Mouse (Mus musculus): ENCODE results near the gene Camk2b. TPM values are rescaled to one million over a fixed set of nuclear protein-coding genes. Genes with fewer than 3 reads are reported as not detected.

Gene Camk2b
- polyA plus RNA-seq, 1 experiment from 2014 or later, result 11.0 TPM

GRCm38 (mm10) chr11:6065551-6066121, 526 bp downstream of the Camk2b start:
- H3K4me3 ChIP-seq (replicated peaks), result peak overlapping the region; percentile 51
- under 1% methylated on average over 53 of the region's 95 CpGs for whole genome bisulfite sequencing
- H3K36me3 ChIP-seq (replicated peaks), result no peaks in the 10 kb centered on the region
- ATAC-seq (ENCODE audit: low FRiP score), result peak; percentile 74
- peaks cover 27% of the 10 kb centered on the region for H3K4me1 ChIP-seq
- no peak overlapping the region for H3K27ac ChIP-seq
- peak overlapping the region; percentile 55 for H3K9ac ChIP-seq
- peaks cover 89% of the 10 kb centered on the region for H3K27me3 ChIP-seq
- H3K9me3 ChIP-seq, result no peaks in the 10 kb centered on the region
- H3K4me2 ChIP-seq, result peak overlapping the region; percentile 69

GRCm38 (mm10) chr11:6065046-6065521, 1.1 kb downstream of the Camk2b start:
- peak overlapping the region; percentile 69 for H3K4me2 ChIP-seq
- peak overlapping the region; percentile 55 for H3K9ac ChIP-seq
- H3K4me3 ChIP-seq (replicated peaks), result peak overlapping the region; percentile 51
- no peaks in the 10 kb centered on the region for H3K36me3 ChIP-seq (replicated peaks)
- 2% methylated on average over 55 of the region's 55 CpGs for WGBS
- peaks cover 88% of the 10 kb centered on the region for H3K27me3 ChIP-seq
- 0 out of 2 replicates have a peak overlapping the region, but pooled peaks have one; percentile 25 for H3K27ac ChIP-seq
- peak; percentile 34 for ATAC-seq (ENCODE audit: low FRiP score)
- peaks cover 27% of the 10 kb centered on the region for H3K4me1 ChIP-seq
- no peaks in the 10 kb centered on the region for H3K9me3 ChIP-seq

DNA sequence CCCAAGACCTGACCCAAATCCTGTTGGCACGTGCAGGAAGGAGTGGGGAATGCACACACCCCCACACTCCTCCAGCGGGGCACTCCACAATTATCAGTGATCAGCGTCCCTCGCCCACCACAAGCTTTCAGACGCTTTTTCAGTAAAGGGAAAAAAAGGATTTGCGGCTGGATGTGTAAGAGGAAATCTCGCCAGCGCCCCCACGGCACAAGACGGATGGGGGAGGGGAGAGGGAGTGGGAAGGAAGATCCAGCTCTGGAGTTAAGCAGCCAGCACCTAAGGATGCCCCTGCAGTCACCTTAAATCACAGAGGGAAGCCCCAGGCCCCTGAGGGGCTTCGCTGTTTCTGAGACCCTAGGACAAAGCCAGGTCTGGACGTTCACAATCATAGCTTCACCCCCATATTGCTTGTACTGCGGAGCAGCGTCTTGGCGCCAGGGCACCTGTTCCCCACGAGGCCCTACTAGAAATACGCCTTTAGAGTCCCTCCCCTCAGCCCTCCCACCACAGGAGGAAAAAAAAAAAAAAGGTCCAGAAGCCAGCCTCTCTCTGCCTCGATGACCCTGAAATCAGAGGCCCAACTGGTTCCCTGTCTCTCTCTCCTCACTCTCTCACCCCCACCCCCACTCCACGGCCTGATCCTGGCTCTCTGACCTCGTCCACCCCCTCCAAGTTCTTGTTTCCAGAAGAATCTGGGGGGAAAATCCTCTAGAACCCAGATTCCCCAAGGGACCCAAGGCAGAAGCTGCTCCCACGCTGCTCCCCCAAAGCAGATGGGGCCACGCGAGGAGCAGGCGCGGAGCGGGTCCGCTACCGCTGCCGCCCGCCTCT, 1.7 kb downstream of the Camk2b start:
- Histone ChIP-seq H3K9ac (peak overlapping the region; percentile 55; the same call in 1 of the 2 replicates), H3K27ac (no peak overlapping the region)
- 3% methylated on average over 30 of the region's 30 CpGs for WGBS

DNA sequence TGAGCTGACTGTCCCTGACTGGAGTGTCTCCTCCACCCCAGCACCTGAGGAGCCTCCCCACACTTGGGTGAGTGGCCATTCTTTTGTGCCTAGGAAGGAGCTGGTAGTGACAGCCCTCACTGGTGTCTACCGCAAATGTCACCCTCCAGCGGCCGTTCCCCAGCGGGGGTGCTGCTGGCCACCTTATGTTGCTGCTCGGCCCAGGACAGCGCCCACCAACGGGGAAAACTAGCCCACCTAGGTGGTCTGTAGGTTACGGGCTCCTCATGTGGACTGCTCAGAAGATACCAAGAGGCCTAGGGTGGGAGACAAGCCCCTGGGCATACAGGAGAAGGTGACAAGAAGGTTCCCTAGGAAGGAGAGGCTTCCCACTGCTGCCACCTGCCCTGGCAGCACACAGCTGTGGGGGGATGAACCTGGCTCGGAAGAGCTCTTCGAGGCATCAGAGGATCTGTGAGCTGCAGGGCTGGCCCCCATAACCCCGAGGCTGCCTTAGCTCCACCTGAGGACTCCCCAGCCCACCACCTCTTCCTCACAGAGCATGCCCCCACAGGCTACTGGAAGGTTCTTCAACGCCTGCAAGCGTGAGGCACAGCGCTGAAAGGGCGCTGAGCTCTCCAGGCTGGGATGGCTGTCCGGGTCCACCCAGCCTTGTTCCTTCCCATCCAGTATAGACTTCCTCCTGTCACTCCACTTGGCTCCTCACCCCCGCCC, 2.5 kb downstream of the Camk2b start:
- Histone ChIP-seq H3K4me3 (replicated peaks) (peak overlapping the region; percentile 51), H3K27ac (no peak overlapping the region), H3K27me3 (peaks cover 76% of the 10 kb centered on the region), H3K4me2 (peak overlapping the region; percentile 69), H3K4me1 (peaks cover 25% of the 10 kb centered on the region), H3K9me3 (no peaks in the 10 kb centered on the region), H3K9ac (no peak overlapping the region), H3K36me3 (replicated peaks) (no peaks in the 10 kb centered on the region)
- whole genome bisulfite sequencing, result 41% methylated on average over 17 of the region's 17 CpGs
- ATAC-seq (ENCODE audit: low FRiP score), result no peak

More for the DNA sequence above, 1.7 kb downstream of the Camk2b start:
- peaks cover 27% of the 10 kb centered on the region for H3K4me1 ChIP-seq
- no peak for ATAC-seq (ENCODE audit: low FRiP score)
- no peaks in the 10 kb centered on the region for H3K36me3 ChIP-seq (replicated peaks)
- H3K4me2 ChIP-seq, result peak overlapping the region; percentile 69
- H3K27me3 ChIP-seq, result peaks cover 82% of the 10 kb centered on the region
- H3K4me3 ChIP-seq (replicated peaks), result peak overlapping the region; percentile 51
- H3K9me3 ChIP-seq, result no peaks in the 10 kb centered on the region

GRCm38 (mm10) chr11:6063065-6063464, 3.1 kb downstream of the Camk2b start:
- Histone ChIP-seq H3K36me3 (replicated peaks) (no peaks in the 10 kb centered on the region), H3K9ac (no peak overlapping the region), H3K27me3 (peaks cover 70% of the 10 kb centered on the region), H3K4me3 (replicated peaks) (no peak overlapping the region), H3K4me1 (peaks cover 19% of the 10 kb centered on the region), H3K4me2 (peak overlapping the region; percentile 69; the same call in 1 of the 2 replicates), H3K9me3 (no peaks in the 10 kb centered on the region), H3K27ac (no peak overlapping the region)
- no peak for ATAC-seq (ENCODE audit: low FRiP score)
- 90% methylated on average over 7 of the region's 7 CpGs for WGBS

DNA sequence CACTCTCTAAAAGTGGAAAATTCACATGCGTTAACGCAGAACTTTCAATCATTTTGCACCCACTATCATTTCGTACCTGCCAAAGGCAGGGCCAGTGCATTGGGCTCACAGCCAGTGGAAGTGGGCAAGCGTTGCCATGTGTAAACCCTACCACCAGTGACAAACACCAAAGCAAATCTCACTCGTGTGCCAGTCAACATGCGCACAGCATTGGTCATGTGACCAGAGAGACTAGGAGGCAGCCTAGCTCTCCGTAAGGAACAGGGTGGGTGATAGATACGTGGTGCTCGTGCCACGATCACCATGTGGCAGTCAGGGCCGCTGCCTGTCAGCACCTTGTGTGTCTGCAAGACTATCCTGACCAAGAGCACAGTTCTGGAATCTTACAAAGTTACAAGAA, 3.8 kb downstream of the Camk2b start:
- Histone ChIP-seq H3K4me1 (peaks cover 17% of the 10 kb centered on the region), H3K36me3 (replicated peaks) (no peaks in the 10 kb centered on the region), H3K27ac (no peak overlapping the region), H3K27me3 (peaks cover 63% of the 10 kb centered on the region), H3K9me3 (no peaks in the 10 kb centered on the region), H3K4me2 (no peak overlapping the region), H3K9ac (no peak overlapping the region), H3K4me3 (replicated peaks) (no peak overlapping the region)
- no peak for ATAC-seq (ENCODE audit: low FRiP score)
- 86% methylated on average over 11 of the region's 11 CpGs for WGBS

- H3K4me2 ChIP-seq, result no peak overlapping the region
- no peak overlapping the region for H3K4me3 ChIP-seq (replicated peaks)
- no peak overlapping the region for H3K27ac ChIP-seq
- H3K27me3 ChIP-seq, result peaks cover 58% of the 10 kb centered on the region
- H3K9ac ChIP-seq, result no peak overlapping the region
- 81% methylated on average over 5 of the region's 5 CpGs for WGBS
- ATAC-seq (ENCODE audit: low FRiP score), result no peak
- no peaks in the 10 kb centered on the region for H3K9me3 ChIP-seq
- no peaks in the 10 kb centered on the region for H3K36me3 ChIP-seq (replicated peaks)
- H3K4me1 ChIP-seq, result peaks cover 17% of the 10 kb centered on the region
Measured at GRCm38 (mm10) chr11:6061891-6062290, 4.3 kb downstream of the Camk2b start.

DNA sequence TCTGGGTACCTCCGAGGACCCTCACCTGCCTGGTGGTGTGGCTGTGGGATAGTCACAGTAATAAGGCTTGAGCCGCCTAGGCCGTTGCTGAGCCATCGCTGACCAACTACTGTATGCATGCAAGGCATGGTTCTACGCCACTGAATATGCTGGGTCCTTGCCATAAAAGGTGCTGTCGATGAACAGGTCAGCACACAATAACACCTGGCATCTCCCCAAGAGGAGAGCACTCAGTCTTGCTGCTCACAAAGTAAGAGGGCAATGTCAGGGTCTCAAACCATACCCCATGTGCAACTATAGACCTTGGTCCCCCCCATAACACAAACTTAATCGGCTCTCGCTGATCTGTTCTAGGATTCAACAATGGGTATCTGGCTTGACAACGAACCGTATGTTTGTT, 7.0 kb downstream of the Camk2b start:
- peaks cover 34% of the 10 kb centered on the region for H3K27me3 ChIP-seq
- no peak overlapping the region for H3K27ac ChIP-seq
- no peak overlapping the region for H3K4me2 ChIP-seq
- ATAC-seq (ENCODE audit: low FRiP score), result no peak
- no peak overlapping the region for H3K9ac ChIP-seq
- H3K9me3 ChIP-seq, result no peaks in the 10 kb centered on the region
- WGBS, result 94% methylated on average over 10 of the region's 10 CpGs
- H3K36me3 ChIP-seq (replicated peaks), result no peaks in the 10 kb centered on the region
- no peak overlapping the region for H3K4me3 ChIP-seq (replicated peaks)
- peaks cover 4% of the 10 kb centered on the region for H3K4me1 ChIP-seq

DNA sequence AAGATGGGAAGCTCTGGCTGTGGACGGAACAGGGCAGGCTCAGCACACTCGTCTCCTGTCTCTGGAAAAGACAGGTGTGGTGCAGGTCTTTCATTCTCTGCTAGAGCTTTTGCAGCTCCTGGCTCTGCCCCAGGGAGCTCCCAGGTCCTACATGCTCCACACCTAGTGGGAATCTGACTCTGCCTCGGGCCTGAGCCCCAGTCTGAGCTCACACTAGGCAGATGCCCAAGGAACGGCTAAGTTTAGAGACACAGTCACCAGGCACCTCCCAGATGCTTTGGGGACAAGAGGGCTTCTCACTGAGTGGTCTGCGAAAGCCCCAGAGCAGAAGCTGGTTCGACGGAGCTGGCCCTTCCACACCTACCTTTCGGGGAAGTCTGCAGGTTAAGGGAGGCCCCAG, 12.8 kb downstream of the Camk2b start:
- no peaks in the 10 kb centered on the region for H3K4me1 ChIP-seq
- no peak for ATAC-seq (ENCODE audit: low FRiP score)
- H3K9me3 ChIP-seq, result no peaks in the 10 kb centered on the region
- H3K4me3 ChIP-seq (replicated peaks), result no peak overlapping the region
- H3K9ac ChIP-seq, result no peak overlapping the region
- no peak overlapping the region for H3K4me2 ChIP-seq
- no peaks in the 10 kb centered on the region for H3K36me3 ChIP-seq (replicated peaks)
- no peak overlapping the region for H3K27ac ChIP-seq
- H3K27me3 ChIP-seq, result 0 out of 2 replicates have a peak, but pooled peaks cover 3% of the 10 kb centered on the region
- 82% methylated on average over 8 of the region's 8 CpGs for WGBS

GRCm38 (mm10) chr11:6050066-6050560, 16.0 kb downstream of the Camk2b start:
- Histone ChIP-seq H3K4me2 (no peak overlapping the region), H3K4me1 (no peaks in the 10 kb centered on the region), H3K9ac (no peak overlapping the region), H3K27ac (no peak overlapping the region), H3K9me3 (no peaks in the 10 kb centered on the region), H3K4me3 (replicated peaks) (no peak overlapping the region), H3K27me3 (no peaks in the 10 kb centered on the region), H3K36me3 (replicated peaks) (no peaks in the 10 kb centered on the region)
- ATAC-seq (ENCODE audit: low FRiP score), result no peak
- 70% methylated on average over 4 of the region's 4 CpGs for WGBS

- Histone ChIP-seq H3K4me1 (no peaks in the 10 kb centered on the region), H3K4me3 (replicated peaks) (no peak overlapping the region), H3K4me2 (no peak overlapping the region), H3K36me3 (replicated peaks) (no peaks in the 10 kb centered on the region), H3K27me3 (no peaks in the 10 kb centered on the region), H3K27ac (no peak overlapping the region), H3K9ac (no peak overlapping the region), H3K9me3 (no peaks in the 10 kb centered on the region)
- WGBS, result 84% methylated on average over 9 of the region's 9 CpGs
- ATAC-seq (ENCODE audit: low FRiP score), result no peak
Measured at GRCm38 (mm10) chr11:6048208-6048607, 18.0 kb downstream of the Camk2b start.

DNA sequence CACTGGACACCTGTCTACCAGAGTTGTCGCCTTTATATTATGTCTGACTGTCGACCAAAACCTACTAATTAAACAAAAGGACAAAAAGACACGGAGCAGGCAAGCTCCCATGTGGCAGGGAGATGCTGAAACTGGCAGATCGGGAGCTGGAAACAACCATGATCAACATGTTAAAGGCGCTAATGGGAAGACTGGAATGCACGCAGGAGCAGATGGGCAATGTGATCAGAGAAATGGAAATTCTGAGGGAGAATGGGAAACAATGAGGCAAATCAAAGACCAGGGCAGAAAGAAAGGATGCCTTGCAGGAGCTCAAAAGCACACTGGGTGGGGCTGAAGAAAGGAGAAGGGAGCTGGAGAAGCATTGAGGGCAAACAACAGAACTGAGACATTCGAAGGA, 27.2 kb downstream of the Camk2b start:
- Histone ChIP-seq H3K27me3 (no peaks in the 10 kb centered on the region), H3K36me3 (replicated peaks) (no peaks in the 10 kb centered on the region), H3K9ac (no peak overlapping the region), H3K4me3 (replicated peaks) (no peak overlapping the region), H3K9me3 (no peaks in the 10 kb centered on the region), H3K4me2 (no peak overlapping the region), H3K27ac (peak overlapping the region; percentile 37), H3K4me1 (peaks cover 11% of the 10 kb centered on the region)
- WGBS, result 44% methylated on average over 7 of the region's 7 CpGs
- no peak for ATAC-seq (ENCODE audit: low FRiP score)
